Mouse (Mus musculus): Measurements from ENCODE around the gene Ccdc89. TPM values are rescaled to one million over a fixed set of nuclear protein-coding genes. Genes with fewer than 3 reads are reported as not detected.

Ccdc89 gene
- total and polyA plus RNA-seq, 3 experiments, result not detected

GRCm38 (mm10) chr7:90409934-90410333, 16.4 kb upstream of the Ccdc89 start:
- no peaks in the 10 kb centered on the region for H3K9me3 ChIP-seq (replicated peaks; ENCODE audit: insufficient read depth, low read length)
- H3K36me3 ChIP-seq (ENCODE audit: control insufficient read depth in 1 of 2, insufficient read depth in 2 of 2, low read length in 2 of 2), result no peaks in the 10 kb centered on the region
- no peak overlapping the region for H3K27ac ChIP-seq (ENCODE audit: control insufficient read depth, low read depth, low read length)
- TF ChIP-seq TCF12 (IDR thresholded peaks at IDR 0.05; ENCODE audit: low read depth, low read length), result no peak
- TF ChIP-seq RAD21 (IDR thresholded peaks at IDR 0.05; ENCODE audit: low read depth, low read length), result peak; percentile 75
- TF ChIP-seq POLR2A (IDR thresholded peaks at IDR 0.05; ENCODE audit: control insufficient read depth in 1 of 2, insufficient read depth in 1 of 2, low read depth in 1 of 2, low read length in 2 of 2, poor library complexity in 1 of 2), result no peak
- peak; percentile 62 for TF ChIP-seq SMC3 (IDR thresholded peaks at IDR 0.05; ENCODE audit: low read depth, low read length)
- peak; percentile 15; the same call in 1 of the 2 replicates for TF ChIP-seq ZC3H11A (IDR thresholded peaks at IDR 0.05; ENCODE audit: low read depth, low read length)
- TF ChIP-seq CTCF (IDR thresholded peaks at IDR 0.05 in 2 of 3, conservative IDR thresholded peaks at IDR 0.05 in 1 of 3; ENCODE audit: control insufficient read depth in 1 of 3, insufficient read depth in 1 of 3, low read depth in 2 of 3, low read length in 3 of 3, poor library complexity in 1 of 3, severe bottlenecking in 1 of 3), result peak; percentile 52 to 76 (median 68)
- no peak for TF ChIP-seq MXI1 (IDR thresholded peaks at IDR 0.05; ENCODE audit: low read depth, low read length)
- no peaks in the 10 kb centered on the region for H3K79me2 ChIP-seq (ENCODE audit: control insufficient read depth, insufficient read depth, low read length, poor library complexity)
- no peaks in the 10 kb centered on the region; a peak in 2 of 4 replicates for H3K27me3 ChIP-seq (ENCODE audit: control insufficient read depth in 1 of 2, insufficient read depth in 2 of 2, low read length in 2 of 2)
- no peak overlapping the region for H3K9ac ChIP-seq (ENCODE audit: control insufficient read depth, low read depth, low read length, poor library complexity, severe bottlenecking)
- DNase-seq (ENCODE audit: low read depth, low spot score), result peak; percentile 62
- no peak overlapping the region for H3K4me3 ChIP-seq (ENCODE audit: control insufficient read depth in 1 of 2, insufficient read depth in 1 of 2, low read depth in 2 of 2, low read length in 2 of 2)
- H3K4me1 ChIP-seq (ENCODE audit: control insufficient read depth in 1 of 2, insufficient read depth in 2 of 2, low read length in 2 of 2), result no peaks in the 10 kb centered on the region

GRCm38 (mm10) chr7:90427006-90427405, 629 bp downstream of the Ccdc89 start:
- Histone ChIP-seq H3K4me3 (ENCODE audit: control insufficient read depth in 1 of 2, insufficient read depth in 1 of 2, low read depth in 2 of 2, low read length in 2 of 2) (no peak overlapping the region), H3K9me3 (replicated peaks; ENCODE audit: insufficient read depth, low read length) (no peaks in the 10 kb centered on the region), H3K36me3 (ENCODE audit: control insufficient read depth in 1 of 2, insufficient read depth in 2 of 2, low read length in 2 of 2) (no peaks in the 10 kb centered on the region), H3K9ac (ENCODE audit: control insufficient read depth, low read depth, low read length, poor library complexity, severe bottlenecking) (no peak overlapping the region), H3K27ac (ENCODE audit: control insufficient read depth, low read depth, low read length) (no peak overlapping the region), H3K27me3 (ENCODE audit: control insufficient read depth in 1 of 2, insufficient read depth in 2 of 2, low read length in 2 of 2) (peaks cover 4 to 6% of the 10 kb centered on the region in 2 experiments; a peak in 2 of 4 replicates), H3K79me2 (ENCODE audit: control insufficient read depth, insufficient read depth, low read length, poor library complexity) (no peaks in the 10 kb centered on the region), H3K4me1 (ENCODE audit: control insufficient read depth in 1 of 2, insufficient read depth in 2 of 2, low read length in 2 of 2) (no peaks in the 10 kb centered on the region)
- no peak for TF ChIP-seq MAX (IDR thresholded peaks at IDR 0.05; ENCODE audit: low read length)
- no peak for TF ChIP-seq SIN3A (IDR thresholded peaks at IDR 0.05; ENCODE audit: low read length)
- no peak for TF ChIP-seq KAT2A (conservative IDR thresholded peaks at IDR 0.05; ENCODE audit: low read depth, low read length)
- no peak for TF ChIP-seq MYC (IDR thresholded peaks at IDR 0.05; ENCODE audit: low read depth, low read length)
- TF ChIP-seq MAFK (IDR thresholded peaks at IDR 0.05; ENCODE audit: borderline replicate concordance, low read depth, low read length), result no peak
- TF ChIP-seq ETS1 (IDR thresholded peaks at IDR 0.05; ENCODE audit: low read depth, low read length), result no peak
- no peak for TF ChIP-seq NRF1 (IDR thresholded peaks at IDR 0.05; ENCODE audit: insufficient read depth, low read depth, low read length, poor library complexity, severe bottlenecking)
- no peak for TF ChIP-seq POLR2AphosphoS2 (IDR thresholded peaks at IDR 0.05; ENCODE audit: low read length)
- no peak for TF ChIP-seq E2F4 (IDR thresholded peaks at IDR 0.05; ENCODE audit: borderline replicate concordance, low read depth, low read length)
- no peak for TF ChIP-seq RCOR1 (IDR thresholded peaks at IDR 0.05; ENCODE audit: low read depth, low read length)
- DNase-seq (ENCODE audit: low read depth, low spot score), result no peak
